Mouse (Mus musculus) G1E (cell line): ENCODE data around the gene Sh2d1b2.

Experiments used
- CTCF ChIP-seq: IDR thresholded peaks from 2 replicates; pipeline ENCODE4 v1.5.1; 2012; ENCODE audit warnings: low read depth, low read length, inconsistent platforms, mixed read lengths
- GATA1 ChIP-seq: IDR thresholded peaks from 2 replicates; pipeline ENCODE4 v1.6.1; 2012; ENCODE audit warnings: borderline replicate concordance, low read length, inconsistent platforms, mixed read lengths
- TAL1 ChIP-seq: conservative IDR thresholded peaks from 2 replicates; pipeline ENCODE4 v1.6.1; 2012; ENCODE audit warnings: low read depth, low read length, inconsistent platforms, mixed read lengths

DNA sequence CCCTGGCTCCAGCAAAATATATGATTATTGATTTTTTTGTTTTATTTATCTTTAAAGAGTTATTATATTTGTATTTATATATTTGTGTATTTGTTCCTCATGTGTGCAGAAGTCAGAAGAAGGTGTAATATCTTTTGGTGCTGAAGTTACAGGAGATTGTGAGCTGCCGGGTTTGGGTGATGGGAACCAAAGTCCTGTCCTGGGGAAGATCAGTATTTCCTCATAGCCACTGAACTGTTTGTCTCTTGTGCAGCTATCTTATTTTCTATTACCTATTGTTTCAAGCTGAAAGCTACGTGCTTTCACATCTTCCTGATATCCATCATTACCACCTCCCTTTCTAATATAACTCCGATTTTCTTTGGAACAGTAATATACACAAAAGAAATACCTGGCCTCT, 17.0 kb upstream of the Sh2d1b2 start:
- TF ChIP-seq CTCF (no peak), GATA1 (no peak), TAL1 (no peak)
